Mouse (Mus musculus) ES-E14 (cell line): ENCODE measurements around the gene Ndufs6.

ENCODE experiments used
- CHD2 ChIP-seq: IDR thresholded peaks from 2 replicates; pipeline ENCODE4 v1.6.1; 2014; ENCODE audit warnings: mild to moderate bottlenecking, low read depth, low read length, inconsistent platforms
- MAFK ChIP-seq: IDR thresholded peaks from 2 replicates; pipeline ENCODE4 v1.6.1; 2014; ENCODE audit warnings: mild to moderate bottlenecking, low read depth, low read length, inconsistent platforms; ENCODE audit not compliant: insufficient read depth
- ZC3H11A ChIP-seq: IDR thresholded peaks from 2 replicates; pipeline ENCODE4 v1.6.1; 2012; ENCODE audit warnings: low read depth, mild to moderate bottlenecking, inconsistent platforms, low read length, borderline replicate concordance
- ZNF384 ChIP-seq: IDR thresholded peaks from 2 replicates; pipeline ENCODE4 v1.6.1; 2012; ENCODE audit warnings: low read depth, low read length, inconsistent platforms

DNA sequence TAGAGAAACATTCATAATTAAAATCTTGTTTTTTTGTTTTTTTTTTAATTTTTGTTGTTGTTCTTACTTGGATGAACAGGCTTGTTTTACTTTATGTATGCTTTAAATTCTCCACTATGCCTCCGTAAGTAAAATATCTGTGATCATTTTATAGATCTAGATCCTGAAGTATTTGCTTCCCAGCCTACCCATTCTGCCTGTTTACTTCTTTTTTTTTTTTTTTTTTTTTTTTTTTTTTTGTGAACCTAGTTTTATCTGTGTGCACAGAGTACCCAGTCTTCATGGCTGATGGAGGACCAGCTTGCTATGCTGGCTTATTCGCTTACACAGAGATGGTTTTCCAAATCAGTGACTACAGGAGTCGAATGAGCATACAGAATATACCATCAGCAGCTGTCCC lies 28.8 kb upstream of the Ndufs6 start:
- TF ChIP-seq ZNF384 (peak; percentile 89), CHD2 (no peak), MAFK (no peak), ZC3H11A (no peak)
